Mouse (Mus musculus): Measurements from ENCODE around the gene Efna5. TPM values are rescaled to one million over a fixed set of nuclear protein-coding genes. Genes with fewer than 3 reads are reported as not detected.

Gene Efna5
- polyA plus RNA-seq, 1 experiment from 2014 or later: 59.8 TPM

DNA sequence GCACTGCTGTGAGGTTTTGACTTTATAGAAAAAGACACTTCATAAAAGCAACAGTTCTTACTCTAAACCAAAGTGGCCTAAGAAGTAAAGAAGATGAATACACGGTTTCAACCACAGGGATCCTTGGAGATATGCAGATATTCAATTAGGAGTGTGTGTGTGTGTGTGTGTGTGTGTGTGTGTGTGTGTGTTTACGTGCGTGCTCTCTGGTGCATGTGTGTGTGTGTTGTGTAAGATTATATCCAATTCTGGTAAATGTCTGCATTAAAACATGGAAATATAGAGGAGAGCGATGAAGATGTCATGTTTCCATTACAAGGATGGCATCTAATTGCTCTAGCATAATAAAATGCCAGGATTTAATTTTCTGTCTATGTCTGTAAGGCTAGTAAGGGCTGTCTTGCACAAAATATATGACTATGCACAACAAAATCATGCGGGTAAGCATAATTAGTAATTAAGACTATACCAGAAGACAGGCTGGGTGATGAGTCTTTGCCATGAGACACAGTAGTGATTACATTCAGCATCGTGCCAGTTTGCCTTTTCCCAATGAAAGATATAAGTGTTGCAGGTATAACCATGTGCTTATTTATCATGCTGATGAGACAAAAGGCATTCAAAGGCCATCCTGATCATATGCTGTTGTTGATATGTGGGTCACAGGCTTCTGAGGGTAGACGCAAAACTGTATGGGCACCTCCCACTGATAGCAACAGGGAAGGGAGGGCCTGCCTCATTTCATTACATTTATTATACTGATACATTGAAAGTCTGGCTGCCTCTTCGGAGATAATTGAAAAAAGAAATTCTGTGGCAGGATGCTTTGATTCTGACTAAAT lies 256.1 kb downstream of the Efna5 start:
- H3K27me3 ChIP-seq (replicated peaks): no peaks in the 10 kb centered on the region
- no peak overlapping the region for H3K4me3 ChIP-seq
- H3K4me1 ChIP-seq: peaks cover 22% of the 10 kb centered on the region
- H3K27ac ChIP-seq: 0 out of 2 replicates have a peak overlapping the region, but pooled peaks have one; percentile 4
- H3K36me3 ChIP-seq (replicated peaks): no peaks in the 10 kb centered on the region
- WGBS: 58% methylated on average over 8 of the region's 8 CpGs
- H3K9ac ChIP-seq: no peak overlapping the region
- ATAC-seq (replicated peaks): peak; percentile 48
- H3K4me2 ChIP-seq: no peak overlapping the region
- H3K9me3 ChIP-seq: no peaks in the 10 kb centered on the region

DNA sequence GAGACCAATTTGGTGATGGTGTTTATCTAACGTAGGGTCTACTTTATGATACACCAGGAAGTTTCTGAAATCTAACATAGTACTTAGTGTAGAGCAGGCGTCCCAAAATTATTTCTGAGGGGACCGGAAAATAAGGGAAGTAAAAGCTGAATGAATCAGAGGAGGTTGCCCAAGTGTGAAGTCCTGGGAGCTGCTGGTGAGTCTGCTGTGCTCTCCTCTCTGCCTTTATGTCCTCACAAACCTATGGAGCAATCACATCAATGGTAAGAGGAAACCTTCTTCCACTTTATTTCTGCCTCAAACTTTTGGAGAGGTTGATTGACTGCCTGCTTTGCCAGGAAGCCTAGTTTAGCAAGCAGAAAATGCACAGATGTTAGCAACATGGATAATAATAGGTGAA lies 257.9 kb downstream of the Efna5 start:
- no peak overlapping the region for H3K4me2 ChIP-seq
- H3K9ac ChIP-seq: no peak overlapping the region
- H3K9me3 ChIP-seq: no peaks in the 10 kb centered on the region
- H3K27me3 ChIP-seq (replicated peaks): no peaks in the 10 kb centered on the region
- no peak overlapping the region for H3K27ac ChIP-seq
- H3K4me3 ChIP-seq: no peak overlapping the region
- 91% methylated on average over 3 of the region's 3 CpGs for WGBS
- H3K4me1 ChIP-seq: peaks cover 22% of the 10 kb centered on the region
- ATAC-seq (replicated peaks): no peak
- no peaks in the 10 kb centered on the region for H3K36me3 ChIP-seq (replicated peaks)

DNA sequence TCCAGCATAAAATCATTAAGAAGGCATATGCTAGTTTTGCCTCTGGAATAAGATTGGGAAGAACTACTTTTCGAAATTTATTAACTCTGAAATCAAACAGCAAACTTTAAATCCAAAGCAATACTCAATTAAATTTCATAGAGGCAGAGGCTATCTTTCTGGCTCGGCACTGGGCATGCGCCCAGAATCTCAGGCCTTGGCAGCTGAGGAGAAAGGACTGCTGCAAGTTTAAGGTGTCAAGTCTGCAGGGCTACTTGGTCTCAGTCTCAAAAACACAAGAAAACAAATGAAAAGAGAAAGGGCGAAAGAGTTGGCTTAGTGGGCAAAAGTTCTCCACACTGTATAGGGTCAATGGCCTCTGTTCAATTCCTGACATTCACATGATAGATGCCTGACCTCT lies 258.6 kb downstream of the Efna5 start:
- Histone ChIP-seq H3K27ac (no peak overlapping the region), H3K9me3 (no peaks in the 10 kb centered on the region), H3K27me3 (replicated peaks) (no peaks in the 10 kb centered on the region), H3K36me3 (replicated peaks) (no peaks in the 10 kb centered on the region), H3K4me2 (no peak overlapping the region), H3K9ac (no peak overlapping the region), H3K4me1 (peaks cover 22% of the 10 kb centered on the region), H3K4me3 (no peak overlapping the region)
- WGBS: 86% methylated on average over 4 of the region's 4 CpGs
- no peak for ATAC-seq (replicated peaks)

DNA sequence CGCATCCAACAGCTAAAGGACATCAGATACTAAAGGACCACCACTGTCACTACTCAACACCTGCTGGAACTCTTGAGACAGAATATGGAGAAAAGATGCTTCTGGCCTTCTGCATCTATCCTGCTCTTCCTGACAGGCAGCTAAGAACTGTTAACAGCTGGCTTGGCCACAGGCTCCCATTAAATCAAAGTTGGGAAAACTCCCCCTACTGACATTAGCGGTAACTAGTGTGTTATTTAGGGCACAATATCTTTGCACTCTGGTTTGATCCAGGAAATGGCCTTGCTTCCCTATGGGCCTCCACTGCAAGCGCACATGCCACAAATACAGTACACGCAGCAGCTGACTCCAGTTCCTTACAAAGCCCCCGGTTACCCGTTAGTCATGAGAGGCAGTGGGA lies 266.0 kb downstream of the Efna5 start:
- Histone ChIP-seq H3K27ac (no peak overlapping the region), H3K27me3 (replicated peaks) (no peaks in the 10 kb centered on the region), H3K9ac (no peak overlapping the region), H3K36me3 (replicated peaks) (no peaks in the 10 kb centered on the region), H3K9me3 (no peaks in the 10 kb centered on the region), H3K4me3 (no peak overlapping the region), H3K4me1 (peaks cover 16% of the 10 kb centered on the region), H3K4me2 (no peak overlapping the region)
- WGBS: 69% methylated on average over 6 of the region's 6 CpGs
- ATAC-seq (replicated peaks): no peak

GRCm38 (mm10) chr17:62614708-62615107 lies 266.4 kb downstream of the Efna5 start:
- ATAC-seq (replicated peaks): no peak
- no peaks in the 10 kb centered on the region for H3K27me3 ChIP-seq (replicated peaks)
- no peak overlapping the region for H3K4me2 ChIP-seq
- 34% methylated on average over 6 of the region's 6 CpGs for WGBS
- H3K4me3 ChIP-seq: no peak overlapping the region
- peaks cover 16% of the 10 kb centered on the region for H3K4me1 ChIP-seq
- no peaks in the 10 kb centered on the region for H3K36me3 ChIP-seq (replicated peaks)
- H3K9ac ChIP-seq: no peak overlapping the region
- no peak overlapping the region for H3K27ac ChIP-seq
- H3K9me3 ChIP-seq: no peaks in the 10 kb centered on the region

DNA sequence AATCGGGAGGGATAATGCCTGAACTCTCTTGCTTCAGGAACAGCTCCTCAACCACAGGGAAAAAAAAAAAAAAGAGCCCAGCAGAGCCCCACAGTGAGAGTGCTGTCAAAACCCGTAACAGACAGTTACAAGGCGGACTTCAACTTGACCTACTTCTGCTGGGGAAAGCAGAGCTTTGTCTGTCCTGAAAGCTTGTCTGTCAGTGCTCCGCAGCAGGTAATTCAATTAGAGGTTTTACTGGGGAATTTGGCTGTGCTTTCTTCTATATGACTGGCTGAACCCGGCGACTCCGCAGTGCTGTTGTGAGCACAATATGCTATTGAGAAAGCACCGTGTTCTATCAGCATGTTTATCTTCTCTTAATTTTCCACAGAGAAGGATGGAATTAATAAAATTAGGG lies 266.9 kb downstream of the Efna5 start:
- Histone ChIP-seq H3K27ac (peak overlapping the region; percentile 23; the same call in 1 of the 2 replicates), H3K9me3 (no peaks in the 10 kb centered on the region), H3K4me3 (no peak overlapping the region), H3K4me2 (peak overlapping the region; percentile 21), H3K4me1 (peaks cover 16% of the 10 kb centered on the region), H3K27me3 (replicated peaks) (no peaks in the 10 kb centered on the region), H3K36me3 (replicated peaks) (no peaks in the 10 kb centered on the region), H3K9ac (no peak overlapping the region)
- WGBS: 15% methylated on average over 8 of the region's 8 CpGs
- ATAC-seq (replicated peaks): peak; percentile 69; the same call in 1 of the 2 replicates

DNA sequence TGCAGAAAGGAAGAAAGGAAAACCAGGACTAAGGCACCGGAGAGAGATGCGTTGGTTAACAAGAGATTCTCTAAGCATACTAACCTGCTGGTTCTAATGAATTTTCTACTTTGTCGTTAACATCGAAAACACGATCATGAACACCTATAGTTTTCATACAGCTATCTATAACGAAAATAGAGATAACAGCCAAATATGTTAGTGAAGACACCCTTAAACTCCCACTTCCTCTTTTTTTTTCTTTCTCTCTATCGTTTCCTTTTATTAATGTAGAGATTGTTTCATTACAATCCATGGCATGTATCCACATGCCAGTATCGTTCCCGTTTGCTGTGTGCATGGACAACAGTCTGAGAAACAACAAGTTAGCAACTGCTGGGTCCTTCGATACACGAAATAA lies 267.9 kb downstream of the Efna5 start:
- Histone ChIP-seq H3K36me3 (replicated peaks) (no peaks in the 10 kb centered on the region), H3K27me3 (replicated peaks) (no peaks in the 10 kb centered on the region), H3K9ac (no peak overlapping the region), H3K27ac (no peak overlapping the region), H3K4me3 (no peak overlapping the region), H3K4me2 (no peak overlapping the region), H3K9me3 (no peaks in the 10 kb centered on the region), H3K4me1 (peaks cover 23% of the 10 kb centered on the region)
- no peak for ATAC-seq (replicated peaks)
- WGBS: 96% methylated on average over 11 of the region's 11 CpGs

GRCm38 (mm10) chr17:62608145-62608544 lies 273.0 kb downstream of the Efna5 start:
- H3K4me3 ChIP-seq: no peak overlapping the region
- no peaks in the 10 kb centered on the region for H3K27me3 ChIP-seq (replicated peaks)
- no peaks in the 10 kb centered on the region for H3K36me3 ChIP-seq (replicated peaks)
- H3K9me3 ChIP-seq: no peaks in the 10 kb centered on the region
- H3K9ac ChIP-seq: no peak overlapping the region
- no peak overlapping the region for H3K4me2 ChIP-seq
- WGBS: 20% methylated on average over 8 of the region's 8 CpGs
- H3K4me1 ChIP-seq: peaks cover 23% of the 10 kb centered on the region
- peak; percentile 55 for ATAC-seq (replicated peaks)
- H3K27ac ChIP-seq: no peak overlapping the region

- Histone ChIP-seq H3K4me3 (no peak overlapping the region), H3K27me3 (replicated peaks) (no peaks in the 10 kb centered on the region), H3K9ac (no peak overlapping the region), H3K4me2 (peak overlapping the region; percentile 32), H3K36me3 (replicated peaks) (no peaks in the 10 kb centered on the region), H3K9me3 (no peaks in the 10 kb centered on the region), H3K27ac (peak overlapping the region; percentile 60; the same call in 1 of the 2 replicates), H3K4me1 (peaks cover 23% of the 10 kb centered on the region)
- WGBS: 44% methylated on average over 18 of the region's 18 CpGs
- ATAC-seq (replicated peaks): peak; percentile 65
Measured at GRCm38 (mm10) chr17:62607304-62607914, 273.7 kb downstream of the Efna5 start.

DNA sequence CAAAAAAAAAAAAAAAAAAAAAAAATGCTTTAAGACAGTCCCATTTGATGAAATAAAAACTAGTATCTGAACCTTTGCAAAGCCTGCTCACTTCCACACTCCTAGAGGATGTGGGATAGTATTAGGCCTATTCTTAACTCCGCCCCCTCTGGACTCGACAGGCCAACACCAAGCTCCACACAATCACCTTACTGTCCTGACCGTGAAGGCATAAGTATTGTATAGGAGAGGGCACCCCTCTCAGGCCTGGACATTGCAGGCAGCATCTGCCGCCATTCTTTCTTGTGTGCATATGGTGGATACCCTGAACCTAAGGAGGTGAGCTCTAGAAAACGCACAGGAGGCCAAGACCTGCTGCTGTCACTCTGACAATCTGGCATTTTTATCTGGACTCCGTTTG lies 274.4 kb downstream of the Efna5 start:
- no peaks in the 10 kb centered on the region for H3K36me3 ChIP-seq (replicated peaks)
- H3K9me3 ChIP-seq: no peaks in the 10 kb centered on the region
- H3K27me3 ChIP-seq (replicated peaks): no peaks in the 10 kb centered on the region
- WGBS: 68% methylated on average over 6 of the region's 6 CpGs
- H3K27ac ChIP-seq: no peak overlapping the region
- H3K4me3 ChIP-seq: no peak overlapping the region
- H3K9ac ChIP-seq: no peak overlapping the region
- H3K4me2 ChIP-seq: no peak overlapping the region
- H3K4me1 ChIP-seq: peaks cover 23% of the 10 kb centered on the region
- peak; percentile 36; the same call in 1 of the 2 replicates for ATAC-seq (replicated peaks)

- Histone ChIP-seq H3K9ac (no peak overlapping the region), H3K36me3 (replicated peaks) (no peaks in the 10 kb centered on the region), H3K27me3 (replicated peaks) (no peaks in the 10 kb centered on the region), H3K9me3 (no peaks in the 10 kb centered on the region), H3K4me3 (no peak overlapping the region), H3K4me1 (peaks cover 23% of the 10 kb centered on the region), H3K4me2 (no peak overlapping the region), H3K27ac (no peak overlapping the region)
- ATAC-seq (replicated peaks): no peak
- 67% methylated on average over 5 of the region's 5 CpGs for WGBS
Measured at GRCm38 (mm10) chr17:62604309-62604708, 276.8 kb downstream of the Efna5 start.

- Histone ChIP-seq H3K9me3 (no peaks in the 10 kb centered on the region), H3K9ac (no peak overlapping the region), H3K27ac (no peak overlapping the region), H3K4me2 (no peak overlapping the region), H3K4me3 (no peak overlapping the region), H3K4me1 (peaks cover 18% of the 10 kb centered on the region), H3K36me3 (replicated peaks) (no peaks in the 10 kb centered on the region), H3K27me3 (replicated peaks) (no peaks in the 10 kb centered on the region)
- ATAC-seq (replicated peaks): no peak
- 56% methylated on average over 5 of the region's 5 CpGs for WGBS
Measured at GRCm38 (mm10) chr17:62603604-62604003, 277.5 kb downstream of the Efna5 start.

Data from midbrain, embryonic 15.5 days (tissue).